Mouse (Mus musculus): Measurements from ENCODE around the gene Ets2.
"Not testable (repeated sequence)": the region's sequence is repeated elsewhere in the genome, so short reads cannot be mapped to it uniquely, and the experiment has no call there.

Gene Ets2

GRCm38 (mm10) chr16:95734785-95735184, 32.9 kb downstream of the Ets2 start:
- no peak for DNase-seq (ENCODE audit: extremely low spot score)

- no peak for DNase-seq (ENCODE audit: extremely low spot score)
These were observed 34.2 kb downstream of the Ets2 start for GRCm38 (mm10) chr16:95736059-95736458.

- no peak for DNase-seq (ENCODE audit: extremely low spot score)
These were observed 34.6 kb downstream of the Ets2 start for GRCm38 (mm10) chr16:95736470-95736869.

DNA sequence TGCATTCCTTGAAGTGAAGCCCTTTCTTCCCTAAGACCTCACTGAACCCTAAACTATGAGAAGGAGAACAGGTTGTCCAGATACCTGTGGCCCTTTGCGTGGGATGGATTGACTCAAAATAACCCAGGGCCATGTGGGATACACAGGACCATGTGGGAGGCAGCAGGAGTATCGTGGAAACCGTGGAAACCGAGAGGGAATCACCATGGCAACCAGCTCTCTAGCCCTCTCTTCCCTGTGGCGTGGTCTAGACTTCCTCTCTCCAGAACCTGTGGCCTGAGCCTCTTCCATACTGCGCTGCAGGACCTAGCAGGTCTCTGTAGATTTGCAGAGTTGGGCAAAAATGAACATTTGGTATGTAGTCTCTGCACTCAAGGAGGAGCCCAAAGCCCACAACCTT, 37.6 kb downstream of the Ets2 start:
- DNase-seq (ENCODE audit: extremely low spot score), result no peak

- DNase-seq (ENCODE audit: extremely low spot score), result no peak
These were observed 39.5 kb downstream of the Ets2 start for GRCm38 (mm10) chr16:95741358-95741757.

DNA sequence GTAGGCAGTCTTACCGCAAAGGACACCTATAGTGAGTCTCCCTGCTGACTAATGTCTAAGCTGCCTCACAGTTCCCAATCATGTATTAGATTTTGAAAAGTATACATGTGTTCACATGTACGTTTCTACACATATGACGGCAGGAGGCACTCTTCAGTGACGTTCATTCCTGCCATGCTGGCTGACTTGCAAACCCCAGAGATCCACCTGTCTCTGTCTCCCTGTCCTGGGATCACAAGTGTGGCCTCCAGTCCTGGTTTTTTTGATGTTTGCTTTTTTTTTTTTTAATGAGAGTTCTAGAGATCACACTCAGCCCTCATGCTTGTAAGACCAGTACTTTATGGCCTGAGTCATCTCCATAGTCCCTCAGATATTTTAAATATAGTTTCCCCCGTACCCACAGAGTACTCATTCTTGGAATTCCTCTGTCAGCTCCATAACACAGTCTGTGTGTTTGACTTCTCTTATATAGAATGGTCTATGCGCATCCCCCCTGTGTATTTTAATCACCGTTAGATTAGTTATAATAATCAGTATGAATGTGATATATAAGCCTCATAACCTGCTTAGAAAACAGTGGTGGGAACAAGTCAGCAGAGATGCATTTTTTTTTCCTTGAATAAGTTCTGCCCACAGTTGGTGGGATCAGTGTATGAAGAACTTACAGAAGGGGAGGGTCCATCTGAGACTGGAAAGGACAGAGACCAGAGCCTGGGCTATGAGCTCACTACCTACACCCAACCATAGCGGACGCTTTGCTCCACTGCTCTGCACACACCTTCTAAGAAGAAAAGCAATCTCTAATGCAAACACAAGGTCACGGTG, 40.3 kb downstream of the Ets2 start:
- DNase-seq (ENCODE audit: extremely low spot score), result no peak

GRCm38 (mm10) chr16:95742740-95743030, 40.8 kb downstream of the Ets2 start:
- peak; percentile 19 for DNase-seq (ENCODE audit: extremely low spot score)

GRCm38 (mm10) chr16:95743104-95743503, 41.2 kb downstream of the Ets2 start:
- DNase-seq (ENCODE audit: extremely low spot score), result no peak

- DNase-seq (ENCODE audit: extremely low spot score), result no peak
These were observed 42.9 kb downstream of the Ets2 start for GRCm38 (mm10) chr16:95744771-95745170.

- DNase-seq (ENCODE audit: extremely low spot score), result no peak
These were observed 43.8 kb downstream of the Ets2 start for GRCm38 (mm10) chr16:95745685-95746084.

DNA sequence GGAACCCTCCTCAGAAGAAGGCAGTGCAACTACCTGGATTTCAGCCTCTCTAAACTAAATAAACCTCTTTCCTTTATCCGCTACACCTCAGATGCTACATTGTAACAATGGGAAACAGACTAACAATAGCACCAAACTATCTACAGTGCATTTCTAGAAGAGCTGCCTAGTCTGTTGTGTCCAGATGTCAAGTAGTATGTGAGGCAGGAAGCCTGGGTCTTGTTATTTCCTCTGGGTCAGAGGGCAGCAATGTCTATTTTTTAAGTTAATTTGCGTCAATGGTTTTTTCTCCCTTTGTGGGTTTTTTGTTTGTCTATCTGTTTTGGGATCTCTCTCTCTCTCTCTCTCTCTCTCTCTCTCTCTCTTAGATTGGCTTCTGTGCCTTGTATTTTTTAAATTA, 44.7 kb downstream of the Ets2 start:
- DNase-seq (ENCODE audit: extremely low spot score), result no peak

DNA sequence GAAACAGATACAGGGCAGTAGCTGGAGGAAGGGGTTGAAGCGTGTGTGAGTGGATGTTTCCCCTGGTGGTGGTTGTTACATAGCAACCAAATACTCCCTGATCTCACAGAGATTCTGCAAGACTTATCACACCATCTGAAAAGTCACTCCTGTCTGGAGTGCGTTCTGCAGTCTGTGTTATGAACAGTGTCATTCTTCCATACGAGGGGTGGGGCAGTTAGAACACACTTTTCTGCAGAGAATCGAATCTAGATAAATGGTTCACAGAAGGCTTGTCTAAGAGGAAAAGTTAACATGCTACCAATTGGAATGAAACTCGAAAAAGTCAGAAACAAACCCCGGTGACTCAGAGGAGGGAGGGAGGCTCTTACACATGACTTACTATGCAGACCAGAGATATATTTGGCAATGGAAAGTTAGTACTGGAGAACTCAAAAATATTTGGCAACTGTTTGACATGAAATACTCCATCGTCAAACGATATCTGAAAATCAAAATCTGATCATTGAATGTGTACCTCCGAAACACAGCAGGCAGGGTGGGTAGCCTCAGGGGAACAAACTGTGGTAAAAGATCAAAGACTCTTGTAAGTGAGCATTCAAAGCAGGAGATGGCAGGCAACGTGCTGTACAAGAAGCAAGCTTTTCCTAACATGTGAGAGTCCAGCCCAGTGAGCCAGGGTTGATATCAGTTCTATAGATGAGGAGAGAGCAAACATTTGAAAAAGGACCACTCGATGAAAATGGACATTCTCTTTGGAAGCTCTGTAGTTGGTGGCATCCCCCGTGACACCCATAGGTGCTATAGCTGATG, 47.6 kb downstream of the Ets2 start:
- DNase-seq (ENCODE audit: extremely low spot score), result no peak

- DNase-seq (ENCODE audit: extremely low spot score), result no peak
These were observed 48.3 kb downstream of the Ets2 start for GRCm38 (mm10) chr16:95750211-95750629.

- DNase-seq (ENCODE audit: extremely low spot score), result no peak
These were observed 50.6 kb downstream of the Ets2 start for GRCm38 (mm10) chr16:95752502-95752901.

DNA sequence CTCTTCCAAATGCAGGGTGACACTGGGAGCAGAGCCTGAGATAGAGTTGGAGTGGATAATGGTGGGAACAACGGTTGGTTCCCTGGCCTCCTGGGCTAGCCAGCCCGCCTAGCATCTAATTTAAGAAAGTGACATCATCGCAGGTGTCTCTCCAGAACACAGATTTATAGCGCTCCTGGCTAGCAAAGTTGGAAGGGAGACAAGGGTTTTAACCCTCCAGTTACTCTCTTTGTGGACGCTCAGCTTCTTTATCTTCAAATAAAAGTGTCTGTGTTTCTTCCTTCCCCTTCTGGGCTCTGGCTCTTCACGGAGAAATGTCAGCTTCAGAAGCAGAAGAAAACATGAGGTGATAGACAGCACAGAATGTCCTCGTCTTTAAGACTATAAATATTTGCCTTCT, 51.4 kb downstream of the Ets2 start:
- DNase-seq (ENCODE audit: extremely low spot score), result no peak

DNA sequence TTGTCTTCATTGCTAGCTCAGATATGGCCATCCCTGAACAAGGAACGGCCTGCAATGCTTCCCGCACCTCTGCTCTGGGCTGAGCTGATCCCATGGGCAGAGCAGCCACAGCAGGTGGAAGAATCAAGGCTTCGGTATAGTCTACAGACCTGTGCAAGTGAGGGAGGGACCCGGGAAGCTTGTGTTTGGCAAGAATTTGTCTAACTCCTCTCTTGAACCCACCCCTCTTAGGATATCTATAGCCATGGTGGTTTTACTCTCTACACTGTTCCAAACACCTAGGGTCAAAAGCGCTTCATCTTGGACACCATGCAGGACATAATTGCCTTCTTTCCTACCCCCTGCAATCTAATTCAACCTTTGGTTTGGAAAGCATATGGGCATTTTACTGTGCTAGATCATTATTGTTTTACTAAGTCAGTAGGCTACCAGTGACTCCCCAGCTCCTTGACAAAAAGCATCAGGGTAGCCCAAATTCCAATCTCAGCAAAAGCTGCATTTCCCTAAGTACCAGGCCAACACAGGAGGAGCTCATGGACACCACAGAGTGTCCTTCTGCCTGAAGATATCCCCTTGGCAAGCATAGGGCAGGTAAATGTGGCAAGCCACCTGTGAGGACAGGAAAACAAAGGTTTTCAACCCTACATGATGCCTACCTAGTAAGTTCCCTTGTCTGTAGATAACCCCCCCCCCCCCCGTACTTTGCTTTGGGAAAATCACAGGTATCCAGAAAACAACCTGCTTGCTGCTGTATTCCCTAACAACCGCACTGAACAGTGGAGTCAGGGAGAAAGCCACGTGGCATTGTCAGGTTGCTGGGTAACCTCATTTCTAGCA, 57.5 kb downstream of the Ets2 start:
- no peak for DNase-seq (ENCODE audit: extremely low spot score)

- no peak for DNase-seq (ENCODE audit: extremely low spot score)
These were observed 58.1 kb downstream of the Ets2 start for GRCm38 (mm10) chr16:95759988-95760391.

DNA sequence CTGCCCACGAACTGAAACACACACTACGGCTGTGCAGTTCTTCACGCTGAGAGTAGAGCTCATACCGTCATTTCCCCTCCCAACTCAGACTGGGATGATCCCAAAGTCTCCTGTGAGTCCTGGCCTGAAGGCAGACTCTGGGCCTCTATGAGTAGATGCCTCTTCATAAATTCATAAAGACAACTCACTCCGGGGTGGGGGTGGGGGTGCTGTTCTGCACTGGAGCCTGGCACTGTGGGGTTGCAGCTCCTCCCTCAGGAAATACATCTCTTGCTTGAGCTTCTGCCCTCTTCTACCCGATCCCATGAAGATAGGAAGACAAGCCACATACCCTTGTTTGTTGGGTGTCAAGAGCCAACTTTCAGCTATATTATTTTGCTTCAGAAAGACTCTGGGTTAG, 59.9 kb downstream of the Ets2 start:
- no peak for DNase-seq (ENCODE audit: extremely low spot score)

DNA sequence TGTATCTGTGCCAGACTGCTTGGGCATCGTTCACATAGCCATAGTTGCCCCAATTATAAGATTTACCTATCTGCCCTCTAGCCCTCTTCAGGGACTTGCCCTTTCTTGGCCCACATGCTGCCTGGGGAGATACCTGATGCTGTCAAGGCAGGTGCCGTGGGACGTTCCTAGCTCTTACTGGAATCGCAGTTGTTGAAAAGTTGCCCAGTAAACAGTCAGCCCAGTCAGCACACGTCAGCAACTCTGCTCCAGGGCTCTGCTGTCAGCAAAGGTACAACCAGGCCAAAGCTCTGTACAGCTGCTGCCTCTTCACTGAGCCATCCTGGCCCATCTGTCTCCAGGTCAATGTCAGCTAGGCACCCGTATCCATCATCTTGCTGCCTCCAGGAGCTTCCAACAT, 61.3 kb downstream of the Ets2 start:
- no peak for DNase-seq (ENCODE audit: extremely low spot score)

- DNase-seq (ENCODE audit: extremely low spot score), result not testable (repeated sequence)
These were observed 62.2 kb downstream of the Ets2 start for GRCm38 (mm10) chr16:95764041-95764440.

DNA sequence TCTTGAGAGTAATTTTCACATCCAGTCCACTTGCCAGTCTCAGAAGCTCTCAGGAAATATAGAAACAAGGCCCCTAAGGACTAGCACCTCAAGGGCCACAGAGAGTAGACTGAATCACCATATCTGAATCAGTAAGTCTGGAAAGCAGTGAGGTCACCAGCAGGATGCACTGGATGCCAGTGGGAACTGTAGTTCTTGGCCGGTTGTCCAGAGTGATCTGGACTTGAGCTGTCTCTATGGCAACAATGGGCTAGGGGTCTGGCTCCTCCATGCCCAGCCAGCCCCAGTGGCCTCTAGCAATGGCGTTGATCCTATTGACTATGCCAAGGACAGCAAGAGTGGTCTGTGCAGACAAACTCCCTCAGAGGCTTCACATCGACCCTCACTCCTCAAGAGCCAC, 64.3 kb downstream of the Ets2 start:
- no peak for DNase-seq (ENCODE audit: extremely low spot score)

- no peak for DNase-seq (ENCODE audit: extremely low spot score)
These were observed 65.4 kb downstream of the Ets2 start for GRCm38 (mm10) chr16:95767246-95767645.

All from embryo, embryonic 9.5 days (tissue).